In the genomic region with DNA sequence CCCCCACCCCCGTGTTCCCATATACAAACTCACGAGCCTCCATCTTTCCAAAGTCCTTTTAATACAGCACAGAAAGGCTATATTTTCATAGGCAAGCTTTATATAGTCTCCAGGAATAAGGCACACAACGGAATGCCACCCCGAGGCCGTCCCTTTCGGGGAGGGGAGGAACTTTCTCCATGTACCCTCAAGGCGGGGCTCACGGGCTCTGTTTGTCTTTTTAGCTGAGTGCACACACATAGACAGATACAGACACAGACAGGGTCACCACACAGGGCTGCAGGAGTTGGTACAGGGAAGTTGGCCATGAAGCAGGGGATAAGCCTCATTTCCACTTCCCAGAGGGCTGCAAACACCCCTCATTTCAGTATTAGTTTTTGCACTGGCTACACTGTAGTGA, we compare ENCODE assay signal across 14 mouse cellular contexts. TPM values are rescaled to one million over a fixed set of nuclear protein-coding genes. Genes with fewer than 3 reads are reported as not detected.
A peak's percentile ranks its signal among the peaks of the same experiment; 100 is the strongest.
DNase-seq lines count a peak whose midpoint lies in the region; ATAC-seq lines count a peak whose summit lies in the region.
"Had no signal": no experiment of that assay in that cellular context is flagged by ENCODE, and none has a peak within 500 bp of the region (broad histone marks: within the 10 kb centered on the region; RNA-seq: fewer than 3 reads in every experiment).

No protein-coding gene starts in this region.

- peaks cover 28% of the 10 kb centered on the region for H3K36me3 ChIP-seq in heart, embryonic 13.5 days
- no peaks in the 10 kb centered on the region; the same call in 1 of the 2 replicates for H3K36me3 ChIP-seq in liver, embryonic 15.5 days (replicated peaks)
- H3K36me3 ChIP-seq in intestine, embryonic 15.5 days: no peaks in the 10 kb centered on the region; the same call in 1 of the 2 replicates

- no peaks in the 10 kb centered on the region for H3K27me3 ChIP-seq in heart, embryonic 13.5 days (replicated peaks)
- no peaks in the 10 kb centered on the region for H3K27me3 ChIP-seq in liver, embryonic 15.5 days
- no peaks in the 10 kb centered on the region for H3K27me3 ChIP-seq in intestine, embryonic 15.5 days (replicated peaks)
- H3K27me3 ChIP-seq: limb, embryonic 13.5 days had no signal

- no peaks in the 10 kb centered on the region for H3K9me3 ChIP-seq in heart, embryonic 13.5 days
- H3K9me3 ChIP-seq in liver, embryonic 15.5 days (replicated peaks): no peaks in the 10 kb centered on the region
- no peaks in the 10 kb centered on the region for H3K9me3 ChIP-seq in intestine, embryonic 15.5 days
- H3K9me3 ChIP-seq: limb, embryonic 13.5 days had no signal

- no peak for DNase-seq in heart, postnatal 36 days
- DNase-seq in liver: no peak
- DNase-seq in retina, embryonic 14.5 days (ENCODE audit: low spot score): peak; percentile 59
- DNase-seq in T-cell, adult 2 months (ENCODE audit: low spot score): no peak
- no peak for DNase-seq in embryo, embryonic 10 days (ENCODE audit: low spot score)
- DNase-seq: cerebellum, adult 18-20 months; embryo, embryonic 11 days; kidney, adult 11 months; right cerebral cortex, postnatal 4 days had no signal

- intact Hi-C loops in heart, postnatal 36 days (cut with DNase I): loop anchor here (1.0 kb wide), 1 partner anchor 88 kb away; no protein-coding TSS in a partner anchor

- H3K4me1 ChIP-seq in heart, embryonic 13.5 days: peaks cover 60% of the 10 kb centered on the region
- peaks cover 45% of the 10 kb centered on the region for H3K4me1 ChIP-seq in liver, embryonic 15.5 days (replicated peaks)
- peaks cover 34% of the 10 kb centered on the region for H3K4me1 ChIP-seq in intestine, embryonic 15.5 days (replicated peaks)

- 45% methylated on average over 8 of the region's 8 CpGs for WGBS in heart, embryonic 13.5 days
- 67% methylated on average over 8 of the region's 8 CpGs for WGBS in liver, embryonic 15.5 days (ENCODE audit: insufficient replicate concordance)
- 32% methylated on average over 8 of the region's 8 CpGs for WGBS in intestine, embryonic 15.5 days

- H3K27ac ChIP-seq in heart, embryonic 13.5 days (replicated peaks): peak overlapping the region; percentile 94
- no peak overlapping the region for H3K27ac ChIP-seq in liver, embryonic 15.5 days (replicated peaks)
- peak overlapping the region; percentile 46 for H3K27ac ChIP-seq in intestine, embryonic 15.5 days
- H3K27ac ChIP-seq: limb, embryonic 13.5 days had no signal

- no peak for ATAC-seq in heart, embryonic 13.5 days (ENCODE audit: extremely low read depth, insufficient number of reproducible peaks, low FRiP score, low TSS enrichment)
- ATAC-seq in liver, embryonic 15.5 days (ENCODE audit: insufficient read depth): 0 out of 2 replicates have a peak, but pooled peaks have one; percentile 11
- ATAC-seq in intestine, embryonic 15.5 days: peak; percentile 44
- ATAC-seq: activated CD4-positive, CD25-positive, alpha-beta regulatory T cell, adult 4 months had no signal

- H3K4me3 ChIP-seq in heart, embryonic 13.5 days: no peak overlapping the region
- no peak overlapping the region for H3K4me3 ChIP-seq in liver, embryonic 15.5 days (replicated peaks)
- H3K4me3 ChIP-seq in intestine, embryonic 15.5 days (replicated peaks): no peak overlapping the region
- H3K4me3 ChIP-seq: limb, embryonic 13.5 days had no signal

- peak overlapping the region; percentile 65 for H3K9ac ChIP-seq in heart, embryonic 13.5 days
- H3K9ac ChIP-seq in liver, embryonic 15.5 days: no peak overlapping the region
- H3K9ac ChIP-seq in intestine, embryonic 15.5 days: no peak overlapping the region
- H3K9ac ChIP-seq: limb, embryonic 13.5 days had no signal

- H3K4me2 ChIP-seq in heart, embryonic 13.5 days: peak overlapping the region; percentile 9; the same call in 1 of the 2 replicates
- no peak overlapping the region for H3K4me2 ChIP-seq in liver, embryonic 15.5 days
- H3K4me2 ChIP-seq in intestine, embryonic 15.5 days (replicated peaks): peak overlapping the region; percentile 33
- H3K4me2 ChIP-seq: limb, embryonic 13.5 days had no signal

RNA-seq across cellular contexts. Expression of gene Ppif, which starts 17.6 kb away (rescaled TPM):
- 93.7 and 99.8 TPM in 2 replicates for polyA plus RNA-seq in heart, embryonic 13.5 days (2015; fragmentation: Nextera tagmentation; extraction: Ambion mirVana)
- 100 to 1,000 TPM; 294 to 308 TPM for total RNA-seq in heart, postnatal 36 days (2021)
- polyA plus RNA-seq in liver, embryonic 15.5 days (2015; fragmentation: Nextera tagmentation; extraction: Ambion mirVana): 26.4 and 26.8 TPM in 2 replicates
- 89.9 and 90.5 TPM in 2 replicates for polyA plus RNA-seq in intestine, embryonic 15.5 days (2015; fragmentation: Nextera tagmentation; extraction: Ambion mirVana)

RNA-seq across cellular contexts. Expression of gene Zcchc24, which starts 57.2 kb away (rescaled TPM):
- 20.8 and 22.6 TPM in 2 replicates for polyA plus RNA-seq in heart, embryonic 13.5 days (2015; fragmentation: Nextera tagmentation; extraction: Ambion mirVana)
- 10 to 100 TPM; 35.0 to 39.0 TPM for total RNA-seq in heart, postnatal 36 days (2021)
- polyA plus RNA-seq in liver, embryonic 15.5 days (2015; fragmentation: Nextera tagmentation; extraction: Ambion mirVana): 7.5 and 8.3 TPM in 2 replicates
- 20.6 and 21.0 TPM in 2 replicates for polyA plus RNA-seq in intestine, embryonic 15.5 days (2015; fragmentation: Nextera tagmentation; extraction: Ambion mirVana)
